Mouse (Mus musculus): ENCODE measurements around the gene Itprip.
"Not testable (repeated sequence)": the region's sequence is repeated elsewhere in the genome, so short reads cannot be mapped to it uniquely, and the experiment has no call there.

Itprip gene

DNA sequence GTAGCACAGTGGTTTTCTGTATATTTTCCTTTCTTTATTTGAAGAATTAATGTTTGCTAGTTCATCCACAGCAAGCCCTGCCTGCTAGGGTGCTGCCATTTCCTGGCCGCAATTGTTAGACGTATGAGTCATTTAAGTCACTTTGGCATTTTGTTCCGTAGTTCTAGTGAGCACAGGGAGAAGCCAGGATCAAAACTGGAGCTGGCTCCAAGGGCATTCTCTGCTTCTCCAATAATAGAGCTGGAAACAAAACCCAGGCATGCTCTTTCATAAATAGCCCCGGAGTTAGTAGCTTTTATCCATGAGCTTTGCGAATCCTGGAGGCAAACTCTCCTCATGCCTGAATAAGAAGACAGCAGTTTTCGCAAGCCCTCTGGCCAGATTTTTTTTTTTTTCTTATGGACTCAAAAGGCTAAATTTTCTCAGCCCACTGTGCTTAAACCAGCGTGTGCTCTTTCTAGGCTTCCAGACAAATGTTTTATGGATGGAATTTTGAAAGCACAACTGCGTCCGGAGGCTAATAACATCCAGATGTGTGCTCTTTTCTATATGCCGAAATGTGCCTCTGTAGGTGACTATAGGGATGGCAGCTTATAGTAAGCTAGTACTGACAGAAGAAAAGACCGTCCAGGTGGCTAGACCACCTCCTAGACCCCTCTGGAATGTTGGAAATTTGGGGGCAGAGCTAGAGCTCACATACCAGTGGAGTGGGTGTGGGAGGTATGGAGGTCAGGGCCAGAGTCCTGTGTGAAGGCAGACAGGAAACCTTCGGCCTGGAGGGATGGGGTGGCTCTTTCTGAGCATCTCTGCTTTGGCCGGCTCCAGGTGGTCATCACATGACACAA is 64.9 kb downstream of the Itprip start:
- DNase-seq (ENCODE audit: low read depth, low spot score): no peak

- DNase-seq (ENCODE audit: low read depth, low spot score): no peak
Observed at GRCm38 (mm10) chr19:47853053-47853452, 66.0 kb downstream of the Itprip start.

DNA sequence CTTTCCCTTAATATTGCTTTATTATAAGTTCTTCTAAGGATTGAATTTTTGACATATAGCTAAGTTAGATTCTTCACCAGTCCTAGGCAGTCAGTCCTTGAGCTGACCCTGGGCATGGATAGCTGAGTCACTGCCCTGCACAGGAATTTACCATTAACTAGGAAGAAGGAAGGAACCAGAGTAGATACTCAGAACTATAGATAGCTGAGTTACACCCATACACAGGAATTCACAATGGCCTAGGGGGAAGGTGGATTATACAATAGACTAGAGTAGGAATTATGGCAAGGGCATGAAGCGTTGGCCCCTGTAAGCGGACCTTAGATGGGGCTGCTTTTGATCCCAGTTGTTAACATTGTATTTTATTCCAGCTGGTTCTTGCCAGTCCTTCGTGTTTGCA is 67.0 kb downstream of the Itprip start:
- not testable (repeated sequence) for DNase-seq (ENCODE audit: low read depth, low spot score)

GRCm38 (mm10) chr19:47849735-47850134 is 69.4 kb downstream of the Itprip start:
- DNase-seq (ENCODE audit: low read depth, low spot score): no peak
